Mouse (Mus musculus) forebrain, embryonic 15.5 days (tissue): ENCODE data around the gene Smarcd2. TPM values are rescaled to one million over a fixed set of nuclear protein-coding genes. Genes with fewer than 3 reads are reported as not detected.

Experiments
- ATAC-seq: fragments of 200-750 bp; cut with Nextera tagmentation; replicated peaks from 2 replicates; pipeline ENCODE4 v1.8.0; 2017; ENCODE audit warnings: mild to moderate bottlenecking, moderate TSS enrichment, moderate library complexity
- H3K27ac ChIP-seq: fragments of 300-500 bp; sonication (generic); replicated peaks from 2 replicates; pipeline ENCODE4 v1.5.1; 2015; ENCODE audit warnings: mild to moderate bottlenecking, inconsistent platforms
- H3K27me3 ChIP-seq: fragments of 300-500 bp; sonication (generic); 2 replicates; pipeline ENCODE4 v1.6.1; 2015; ENCODE audit warnings: inconsistent platforms
- H3K36me3 ChIP-seq: fragments of 300-500 bp; sonication (generic); 2 replicates; pipeline ENCODE4 v1.6.1; 2015; ENCODE audit warnings: mild to moderate bottlenecking, inconsistent platforms
- H3K4me1 ChIP-seq: fragments of 300-500 bp; sonication (generic); 2 replicates; pipeline ENCODE4 v1.6.1; 2015; ENCODE audit warnings: inconsistent platforms
- H3K4me2 ChIP-seq: fragments of 300-500 bp; sonication (generic); replicated peaks from 2 replicates; pipeline ENCODE4 v1.6.1; 2015; ENCODE audit warnings: mild to moderate bottlenecking, inconsistent platforms
- H3K4me3 ChIP-seq: fragments of 300-500 bp; sonication (generic); 2 replicates; pipeline ENCODE4 v1.5.1; 2015; ENCODE audit warnings: mild to moderate bottlenecking, inconsistent platforms
- H3K9ac ChIP-seq: fragments of 300-500 bp; sonication (generic); replicated peaks from 2 replicates; pipeline ENCODE4 v1.6.1; 2015; ENCODE audit warnings: mild to moderate bottlenecking, inconsistent platforms
- H3K9me3 ChIP-seq: fragments of 300-500 bp; sonication (generic); 2 replicates; pipeline ENCODE4 v1.6.1; 2016; ENCODE audit warnings: inconsistent platforms
- WGBS: fragments of 180-500 bp; shearing (Covaris S2); methylation state at CpG from one replicate; pipeline ENCODE4 v1.1.7; 2015; ENCODE audit warnings: mixed read lengths; 5-methylcytosine and 5-hydroxymethylcytosine counted together
- polyA plus RNA-seq: library from polyadenylated mRNA; unstranded; fragments of >200 nt; fragmentation: Nextera tagmentation; extraction: Ambion mirVana; gene quantifications from 2 replicates; pipeline ENCODE4 v1.2.1, GENCODE M21; 2015

Smarcd2 gene
- polyA plus RNA-seq: 12.7 and 13.2 TPM in 2 replicates

DNA sequence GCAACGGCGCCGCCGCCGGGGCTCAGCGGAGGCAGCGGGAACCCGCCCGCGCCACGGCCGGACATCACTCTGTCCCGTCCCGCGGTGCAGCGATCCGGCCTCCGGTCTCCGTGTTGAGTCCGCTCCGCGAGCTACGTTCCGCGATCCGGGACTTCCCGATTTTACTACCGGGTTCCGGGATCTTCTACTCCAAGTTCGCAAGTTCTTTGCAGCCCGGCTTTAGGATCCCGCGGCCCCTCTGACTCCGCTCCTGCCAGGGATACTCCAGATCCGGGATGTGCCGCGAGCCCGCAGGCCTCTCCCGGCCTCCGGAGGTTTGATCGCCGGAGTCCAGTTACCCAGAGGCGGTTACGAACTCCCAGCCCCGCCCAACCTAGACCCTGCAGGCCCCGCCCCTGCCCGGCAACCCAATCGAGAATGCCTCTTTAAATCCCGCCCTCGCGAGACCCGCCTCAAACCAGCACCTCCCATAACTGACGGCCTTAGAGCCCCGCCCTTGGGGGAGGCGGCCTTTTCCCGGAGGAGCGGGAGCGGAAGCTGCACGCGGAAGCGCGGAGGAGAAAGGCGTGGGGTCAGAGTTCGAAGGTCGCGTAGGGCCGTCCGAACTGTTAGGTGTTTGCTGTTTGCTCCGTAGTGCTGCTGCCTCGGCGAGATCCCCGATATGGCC, at the start of gene Smarcd2:
Smarcd2 (minus strand) TSS at position 329 of the 667 bp plus-strand sequence.
- no peaks in the 10 kb centered on the region for H3K36me3 ChIP-seq
- ATAC-seq: peak; percentile 94
- no peaks in the 10 kb centered on the region for H3K27me3 ChIP-seq
- peak within 1 kb of the TSS; percentile 75 for H3K9ac ChIP-seq
- no peaks in the 10 kb centered on the region for H3K9me3 ChIP-seq
- under 1% methylated on average over 72 of the region's 72 CpGs for WGBS
- peaks cover 46% of the 10 kb centered on the region for H3K4me1 ChIP-seq
- H3K4me3 ChIP-seq: peak within 1 kb of the TSS; percentile 74
- H3K4me2 ChIP-seq: peak within 1 kb of the TSS; percentile 56
- peak within 1 kb of the TSS; percentile 74 for H3K27ac ChIP-seq

DNA sequence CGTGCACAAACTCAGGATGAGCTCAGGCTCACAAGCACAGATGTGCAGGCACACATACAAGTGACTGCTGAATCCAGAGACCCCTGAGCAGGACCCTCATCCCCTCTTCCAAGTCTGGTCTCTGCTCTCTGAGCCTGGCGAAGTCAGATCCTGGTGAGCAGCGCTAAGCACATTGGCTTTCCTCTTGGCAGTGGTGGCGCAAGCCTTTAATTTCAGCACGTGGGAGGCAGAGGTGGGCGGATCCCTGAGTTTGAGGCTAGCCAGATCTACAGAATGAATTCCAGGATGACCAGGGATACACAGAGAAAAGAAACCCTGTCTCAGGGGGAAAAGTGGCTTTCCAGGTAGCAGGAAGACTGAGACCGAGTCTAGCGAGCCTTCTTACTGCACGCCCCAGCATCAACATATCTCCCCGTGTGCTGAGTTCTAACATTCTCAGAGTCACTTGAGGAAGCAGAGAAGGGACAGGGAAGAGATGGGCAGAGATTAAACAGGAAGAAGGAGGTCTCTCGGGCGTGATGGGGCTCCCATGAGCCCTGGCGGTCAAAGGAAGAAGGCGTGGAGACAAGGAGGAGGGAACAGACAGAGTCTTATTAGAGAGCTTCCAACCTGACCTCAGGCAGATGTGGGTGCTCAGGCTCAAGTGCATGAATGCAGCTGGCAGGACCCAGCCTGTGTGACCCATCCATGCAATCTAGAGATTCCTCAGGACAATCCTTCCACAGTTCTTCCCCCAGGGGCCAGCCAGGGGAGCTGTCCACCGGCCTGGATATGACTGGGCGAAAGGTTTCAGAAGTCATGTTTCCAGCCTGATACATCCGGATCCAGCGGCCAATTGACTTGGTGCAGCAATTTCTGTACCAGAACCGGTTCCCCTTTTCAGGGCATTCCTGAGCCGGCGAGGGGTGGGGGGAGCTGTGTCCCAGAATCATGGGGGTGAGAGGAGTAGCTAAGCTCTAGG, 45.9 kb upstream of the Smarcd2 start:
- ATAC-seq: no peak
- WGBS: 82% methylated on average over 21 of the region's 21 CpGs
- no peak overlapping the region for H3K4me2 ChIP-seq

DNA sequence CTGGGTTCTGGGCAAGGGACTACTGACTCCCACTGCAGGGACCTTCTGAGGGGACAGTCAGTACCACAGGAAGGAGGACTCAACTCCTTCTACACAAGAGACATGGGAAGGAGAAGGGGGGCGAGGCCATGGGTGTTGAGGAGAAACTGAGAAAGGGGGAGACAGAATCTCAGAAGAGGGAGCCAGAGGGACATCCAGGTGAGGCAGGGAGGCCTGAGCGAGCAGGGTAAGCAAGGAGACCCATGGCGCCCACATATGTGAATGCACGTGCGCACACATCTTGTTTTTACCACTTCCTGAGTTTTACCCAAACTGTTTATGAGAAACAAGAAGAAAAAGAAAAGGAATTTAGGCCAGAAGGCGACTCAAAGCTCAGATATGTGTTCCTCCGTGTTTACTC, 45.0 kb upstream of the Smarcd2 start:
- Histone ChIP-seq H3K27me3 (no peaks in the 10 kb centered on the region), H3K4me2 (no peak overlapping the region), H3K36me3 (no peaks in the 10 kb centered on the region), H3K9me3 (no peaks in the 10 kb centered on the region), H3K4me3 (no peak overlapping the region), H3K4me1 (no peaks in the 10 kb centered on the region), H3K9ac (no peak overlapping the region), H3K27ac (no peak overlapping the region)
- WGBS: 85% methylated on average over 7 of the region's 7 CpGs
- ATAC-seq: no peak

More for the DNA sequence above, 45.9 kb upstream of the Smarcd2 start:
- H3K27ac ChIP-seq: no peak overlapping the region
- H3K36me3 ChIP-seq: no peaks in the 10 kb centered on the region
- H3K4me1 ChIP-seq: no peaks in the 10 kb centered on the region
- H3K27me3 ChIP-seq: no peaks in the 10 kb centered on the region
- no peak overlapping the region for H3K9ac ChIP-seq
- no peaks in the 10 kb centered on the region for H3K9me3 ChIP-seq
- H3K4me3 ChIP-seq: no peak overlapping the region

DNA sequence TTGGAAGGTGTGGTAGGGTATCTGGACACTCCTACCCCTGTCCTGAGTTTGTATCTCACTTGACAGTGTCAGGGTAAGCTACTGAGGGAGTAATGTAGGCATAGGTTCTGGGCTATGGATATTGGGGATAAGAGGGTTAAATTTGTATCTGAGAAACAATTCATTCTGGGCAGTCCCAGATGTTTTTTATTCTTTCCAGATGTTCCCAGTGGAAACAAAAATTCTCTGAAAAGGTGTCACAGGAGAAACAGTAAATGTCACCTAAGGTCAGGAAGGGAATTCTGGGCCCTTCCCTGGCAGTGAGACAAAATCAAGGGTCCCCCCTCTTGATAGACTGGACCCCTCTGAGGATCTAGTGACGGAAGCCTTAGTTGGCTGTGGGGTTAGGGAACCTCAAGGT, 43.6 kb upstream of the Smarcd2 start:
- H3K4me2 ChIP-seq: no peak overlapping the region
- no peaks in the 10 kb centered on the region for H3K9me3 ChIP-seq
- H3K9ac ChIP-seq: no peak overlapping the region
- no peaks in the 10 kb centered on the region for H3K4me1 ChIP-seq
- no peaks in the 10 kb centered on the region for H3K36me3 ChIP-seq
- no peak overlapping the region for H3K27ac ChIP-seq
- WGBS: 57% methylated on average over 1 of the region's 1 CpGs
- no peak for ATAC-seq
- no peaks in the 10 kb centered on the region for H3K27me3 ChIP-seq
- H3K4me3 ChIP-seq: no peak overlapping the region

DNA sequence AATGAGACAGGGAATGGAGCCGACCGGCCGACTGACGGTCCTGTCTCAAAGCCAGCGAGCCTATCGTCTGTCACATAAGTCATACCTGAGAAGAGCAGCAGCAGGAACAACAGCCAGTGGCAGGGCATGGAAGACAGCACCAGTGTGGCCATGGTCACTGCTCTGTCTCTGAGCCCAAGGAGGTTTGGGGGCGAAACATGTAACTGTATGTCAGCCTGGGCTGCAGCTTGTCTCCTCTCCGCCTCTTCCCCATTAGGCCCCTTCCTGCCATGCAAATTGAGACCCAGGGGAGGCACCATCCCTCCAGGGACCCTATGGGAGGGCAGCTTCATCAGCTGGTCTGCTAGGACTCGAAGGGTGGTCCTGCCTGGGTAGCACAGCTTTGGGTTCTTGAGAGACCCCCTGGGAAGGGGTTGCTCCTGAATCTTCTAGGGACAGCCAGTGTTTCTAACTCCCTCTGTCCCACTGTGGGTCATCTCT, 41.6 kb upstream of the Smarcd2 start, which contains the start of gene Cd79b:
Cd79b (minus strand) TSS at position 430 of the 480 bp plus-strand sequence.
- H3K4me2 ChIP-seq: no peak within 1 kb of the TSS
- H3K4me1 ChIP-seq: no peaks in the 10 kb centered on the region
- H3K9me3 ChIP-seq: no peaks in the 10 kb centered on the region
- no peaks in the 10 kb centered on the region for H3K36me3 ChIP-seq
- no peak within 1 kb of the TSS for H3K27ac ChIP-seq
- 76% methylated on average over 9 of the region's 9 CpGs for WGBS
- ATAC-seq: no peak
- H3K9ac ChIP-seq: no peak within 1 kb of the TSS
- no peaks in the 10 kb centered on the region for H3K27me3 ChIP-seq
- no peak within 1 kb of the TSS for H3K4me3 ChIP-seq

DNA sequence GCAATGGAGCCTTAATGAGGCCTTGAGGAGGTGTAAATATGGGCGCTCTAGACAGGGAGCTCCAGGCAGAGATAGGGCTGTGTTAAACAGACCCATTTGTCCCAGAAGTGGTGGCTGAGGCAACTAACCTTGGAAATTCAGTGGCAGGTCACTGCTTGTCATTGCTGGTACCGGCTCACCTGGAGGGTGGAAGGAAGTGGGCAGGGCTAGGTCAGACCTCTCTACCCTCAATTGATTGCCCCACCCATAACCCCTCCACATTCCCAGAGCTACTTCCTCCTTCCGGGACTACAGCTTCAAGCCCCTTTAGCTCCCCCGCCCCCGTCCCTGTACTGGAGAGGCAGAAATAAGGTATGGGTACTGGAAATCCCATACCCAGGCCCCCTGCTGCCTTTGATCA, 40.8 kb upstream of the Smarcd2 start:
- Histone ChIP-seq H3K27me3 (no peaks in the 10 kb centered on the region), H3K9ac (no peak overlapping the region), H3K4me1 (no peaks in the 10 kb centered on the region), H3K27ac (no peak overlapping the region), H3K4me3 (no peak overlapping the region), H3K36me3 (no peaks in the 10 kb centered on the region), H3K9me3 (no peaks in the 10 kb centered on the region), H3K4me2 (no peak overlapping the region)
- WGBS: 86% methylated on average over 5 of the region's 5 CpGs
- no peak for ATAC-seq

DNA sequence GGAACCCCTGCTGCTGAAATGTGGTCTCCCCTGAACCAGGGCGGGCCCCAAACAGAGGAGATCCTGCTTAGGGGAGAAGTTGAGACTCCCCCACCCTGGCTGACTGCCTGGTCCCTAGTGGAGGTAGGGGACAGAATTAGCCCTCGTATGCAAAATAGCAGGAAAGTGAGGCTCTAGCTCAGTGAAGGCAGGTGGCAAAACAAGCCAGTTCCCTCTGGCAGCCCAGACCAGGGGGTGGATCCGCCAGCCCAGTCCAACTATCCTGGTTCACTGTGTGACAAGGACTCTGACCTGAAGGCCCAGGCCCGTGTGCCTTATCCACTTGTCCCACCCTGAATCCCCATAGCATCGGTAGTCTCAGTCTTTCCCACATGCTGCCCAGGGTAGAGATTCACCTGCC, 37.4 kb upstream of the Smarcd2 start:
- Histone ChIP-seq H3K4me1 (no peaks in the 10 kb centered on the region), H3K4me2 (no peak overlapping the region), H3K27me3 (no peaks in the 10 kb centered on the region), H3K27ac (no peak overlapping the region), H3K9ac (no peak overlapping the region), H3K36me3 (no peaks in the 10 kb centered on the region), H3K4me3 (no peak overlapping the region), H3K9me3 (no peaks in the 10 kb centered on the region)
- WGBS: 69% methylated on average over 5 of the region's 5 CpGs
- no peak for ATAC-seq

DNA sequence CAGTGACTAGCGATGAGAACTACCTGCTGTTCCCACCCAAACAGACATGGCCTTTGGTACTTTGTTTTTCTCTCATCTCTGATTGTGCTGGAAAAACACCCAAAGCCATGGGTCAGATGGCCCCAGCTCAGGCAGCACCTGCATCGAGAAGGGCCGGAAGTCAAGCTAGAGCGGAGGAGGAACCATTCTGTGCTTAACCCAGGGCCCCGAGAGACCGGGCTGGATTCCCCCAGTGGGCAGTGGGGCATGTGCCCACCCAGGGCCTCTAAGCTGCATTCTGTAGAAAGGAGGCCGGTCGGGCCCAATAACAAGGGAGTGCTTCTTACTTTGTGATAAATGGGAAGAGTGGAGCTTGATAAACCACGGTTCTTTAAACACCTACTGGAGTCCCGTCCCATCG, 35.4 kb upstream of the Smarcd2 start:
- Histone ChIP-seq H3K36me3 (no peaks in the 10 kb centered on the region), H3K4me3 (no peak overlapping the region), H3K4me2 (no peak overlapping the region), H3K9ac (no peak overlapping the region), H3K27ac (no peak overlapping the region), H3K9me3 (no peaks in the 10 kb centered on the region), H3K4me1 (no peaks in the 10 kb centered on the region), H3K27me3 (no peaks in the 10 kb centered on the region)
- no peak for ATAC-seq
- WGBS: 86% methylated on average over 11 of the region's 11 CpGs

DNA sequence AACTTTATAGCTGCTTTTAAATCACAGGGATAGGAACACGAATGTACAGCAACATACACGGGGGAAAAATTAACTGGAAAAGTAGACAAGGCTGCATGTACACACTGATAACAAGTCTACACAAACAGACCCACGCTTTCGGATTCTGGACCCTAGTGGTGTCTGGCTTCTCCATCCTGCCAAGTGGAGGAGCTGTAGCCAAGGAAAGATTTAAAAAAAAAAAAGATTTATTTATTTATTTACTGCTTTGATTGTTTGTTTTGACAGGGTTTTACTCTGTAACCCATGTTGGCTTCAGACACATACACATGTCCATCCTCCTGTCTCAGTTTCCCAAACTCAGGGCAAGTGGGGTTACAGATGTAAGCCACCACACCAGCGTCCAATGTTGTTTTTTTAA, 34.7 kb upstream of the Smarcd2 start:
- Histone ChIP-seq H3K9ac (no peak overlapping the region), H3K4me1 (no peaks in the 10 kb centered on the region), H3K27ac (no peak overlapping the region), H3K4me3 (no peak overlapping the region), H3K4me2 (no peak overlapping the region), H3K36me3 (no peaks in the 10 kb centered on the region), H3K27me3 (no peaks in the 10 kb centered on the region), H3K9me3 (no peaks in the 10 kb centered on the region)
- no peak for ATAC-seq
- 78% methylated on average over 5 of the region's 5 CpGs for WGBS

DNA sequence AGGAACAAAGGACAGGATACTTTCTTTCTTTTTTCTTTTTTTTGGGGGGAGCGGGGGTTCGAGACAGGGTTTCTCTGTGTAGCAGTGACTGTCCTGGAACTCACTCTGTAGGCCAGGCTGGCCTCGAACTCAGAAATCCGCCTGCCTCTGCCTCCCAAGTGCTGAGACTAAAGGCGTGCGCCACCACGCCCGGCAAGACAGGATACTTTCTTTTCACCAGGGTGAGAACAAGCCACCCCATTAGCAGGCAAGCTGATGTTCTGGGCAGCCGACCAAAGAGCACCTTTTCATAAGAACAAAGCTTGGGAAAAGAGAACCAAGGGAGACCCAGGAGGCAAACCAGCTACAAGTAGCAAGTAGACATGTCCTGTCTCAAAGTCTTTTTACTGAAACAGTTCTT, 34.0 kb upstream of the Smarcd2 start:
- no peak overlapping the region for H3K4me3 ChIP-seq
- H3K4me2 ChIP-seq: no peak overlapping the region
- H3K4me1 ChIP-seq: no peaks in the 10 kb centered on the region
- no peaks in the 10 kb centered on the region for H3K36me3 ChIP-seq
- H3K27me3 ChIP-seq: no peaks in the 10 kb centered on the region
- 72% methylated on average over 9 of the region's 9 CpGs for WGBS
- no peak for ATAC-seq
- H3K27ac ChIP-seq: no peak overlapping the region
- no peak overlapping the region for H3K9ac ChIP-seq
- H3K9me3 ChIP-seq: no peaks in the 10 kb centered on the region

DNA sequence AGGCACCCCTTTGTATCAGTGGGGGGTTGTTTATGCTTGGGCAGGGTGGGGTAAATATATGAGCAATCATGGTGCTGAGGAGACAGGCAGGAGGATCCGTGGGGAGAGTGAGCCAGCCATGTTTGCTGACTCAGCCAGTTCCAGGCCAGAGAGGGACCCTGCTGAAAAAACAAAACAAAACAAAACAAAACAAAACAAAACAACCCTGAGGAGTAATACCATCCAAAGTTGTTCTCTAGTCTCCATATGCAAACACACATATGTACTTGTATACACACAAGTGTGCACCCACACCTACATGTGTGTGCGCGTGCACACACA, 33.3 kb upstream of the Smarcd2 start:
- Histone ChIP-seq H3K4me2 (no peak overlapping the region), H3K27ac (no peak overlapping the region), H3K4me1 (no peaks in the 10 kb centered on the region), H3K27me3 (no peaks in the 10 kb centered on the region), H3K9me3 (no peaks in the 10 kb centered on the region), H3K4me3 (no peak overlapping the region), H3K36me3 (no peaks in the 10 kb centered on the region), H3K9ac (no peak overlapping the region)
- WGBS: 79% methylated on average over 3 of the region's 3 CpGs
- ATAC-seq: no peak

DNA sequence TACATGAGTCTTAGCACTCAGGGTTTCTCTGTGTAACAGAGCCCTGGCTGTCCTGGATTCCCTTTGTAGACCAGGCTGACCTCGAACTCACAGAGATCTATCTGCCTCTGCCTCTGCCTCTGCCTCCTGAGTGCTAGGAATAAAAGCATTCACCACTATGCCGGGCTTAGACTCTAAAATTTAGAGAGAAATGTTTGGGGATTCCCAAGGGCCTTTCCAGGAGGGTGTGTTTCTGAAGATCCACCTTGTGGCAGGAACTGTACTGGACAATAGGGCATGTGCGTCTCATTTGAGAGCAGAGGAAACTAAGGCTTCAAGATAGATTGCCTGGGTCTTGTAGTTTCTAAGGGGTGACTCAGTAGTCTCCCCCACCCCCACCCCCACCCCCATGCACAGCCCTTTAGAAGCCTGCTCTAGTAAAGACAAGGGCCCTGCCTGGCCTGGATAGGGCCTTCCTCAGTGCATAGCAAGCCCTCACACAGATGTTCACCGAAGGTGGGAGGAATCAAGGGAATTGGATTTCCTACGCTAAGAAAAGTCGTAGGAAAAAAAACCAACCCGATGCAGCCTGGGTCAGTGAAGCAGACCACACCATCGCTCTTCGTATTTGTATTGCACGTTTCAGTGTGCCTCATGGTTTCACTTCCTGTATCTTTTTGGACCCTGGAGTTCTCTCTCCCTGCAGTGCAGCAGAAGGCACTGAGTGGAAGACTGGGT, 32.7 kb upstream of the Smarcd2 start:
- Histone ChIP-seq H3K27me3 (no peaks in the 10 kb centered on the region), H3K27ac (no peak overlapping the region), H3K9ac (no peak overlapping the region), H3K9me3 (no peaks in the 10 kb centered on the region), H3K36me3 (no peaks in the 10 kb centered on the region), H3K4me2 (no peak overlapping the region), H3K4me3 (no peak overlapping the region), H3K4me1 (no peaks in the 10 kb centered on the region)
- ATAC-seq: no peak
- WGBS: 86% methylated on average over 10 of the region's 10 CpGs
